Mouse (Mus musculus): Measurements from ENCODE around the gene Sh3pxd2a.

DNA sequence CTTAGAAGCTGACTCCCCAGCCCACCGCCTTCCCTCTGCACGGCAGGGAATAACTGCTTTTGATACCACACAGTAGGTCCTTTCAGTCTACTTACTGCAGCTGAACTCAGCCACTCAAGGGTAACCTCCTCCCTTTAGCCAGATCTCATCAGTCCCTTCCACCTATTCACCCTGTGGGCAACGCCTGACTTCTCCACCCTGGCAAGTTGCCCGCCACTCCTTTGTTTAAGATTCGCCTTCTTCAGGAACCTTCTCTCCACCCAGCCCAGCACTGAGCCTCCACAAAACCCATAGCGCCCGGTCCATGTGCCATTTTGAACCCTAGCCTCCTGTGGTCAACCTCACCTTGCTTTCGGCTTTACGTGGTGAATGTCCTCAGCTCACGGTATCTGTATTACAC, 161.1 kb downstream of the Sh3pxd2a start:
- TF ChIP-seq CTCF (IDR thresholded peaks at IDR 0.05; ENCODE audit: low read depth, low read length), result no peak
- TF ChIP-seq EP300 (IDR thresholded peaks at IDR 0.05; ENCODE audit: insufficient read depth, low read depth, low read length), result no peak
- no peak for TF ChIP-seq POLR2A (IDR thresholded peaks at IDR 0.05; ENCODE audit: insufficient read depth, low read length)
